Mouse (Mus musculus) MEL (cell line): ENCODE data around the gene Tbc1d9.

Source experiments
- CHD2 ChIP-seq: IDR thresholded peaks from 2 replicates; pipeline ENCODE4 v1.6.1; 2011; ENCODE audit warnings: low read length, improper control_type of control experiment
- CTCF ChIP-seq, 3 experiments: IDR thresholded peaks in 2 of 3; conservative IDR thresholded peaks in 1 of 3; 2 replicates each; pipeline ENCODE4 v1.5.1; 2011 to 2012; ENCODE audit warnings: low read length in 3 of 3, low read depth in 2 of 3, mild to moderate bottlenecking in 2 of 3, improper control_type of control experiment in 1 of 3, inconsistent platforms in 1 of 3, mixed read lengths in 1 of 3, moderate library complexity in 1 of 3; ENCODE audit not compliant: control insufficient read depth in 1 of 3, insufficient read depth in 1 of 3, poor library complexity in 1 of 3, severe bottlenecking in 1 of 3
- EP300 ChIP-seq, 2 experiments: IDR thresholded peaks; 2 replicates each; pipeline ENCODE4 v1.6.1; 2011; ENCODE audit warnings: improper control_type of control experiment in 2 of 2, low read length in 2 of 2, low read depth in 1 of 2, mild to moderate bottlenecking in 1 of 2
- GATA1 ChIP-seq: IDR thresholded peaks from 2 replicates; pipeline ENCODE4 v1.6.1; 2011; ENCODE audit warnings: low read depth, low read length, improper control_type of control experiment
- JUND ChIP-seq: IDR thresholded peaks from 2 replicates; pipeline ENCODE4 v1.6.1; 2011; ENCODE audit warnings: low read depth, mild to moderate bottlenecking, improper control_type of control experiment, low read length
- KAT2A ChIP-seq: conservative IDR thresholded peaks from 2 replicates; pipeline ENCODE4 v1.6.1; 2012; ENCODE audit warnings: low read depth, low read length, improper control_type of control experiment, inconsistent platforms
- MAFK ChIP-seq: IDR thresholded peaks from 2 replicates; pipeline ENCODE4 v1.6.1; 2011; ENCODE audit warnings: low read depth, mild to moderate bottlenecking, low read length, improper control_type of control experiment, borderline replicate concordance
- MAX ChIP-seq: IDR thresholded peaks from 2 replicates; pipeline ENCODE4 v1.6.1; 2011; ENCODE audit warnings: low read length, improper control_type of control experiment
- MXI1 ChIP-seq: IDR thresholded peaks from 2 replicates; pipeline ENCODE4 v1.6.1; 2011; ENCODE audit warnings: mild to moderate bottlenecking, low read depth, low read length, improper control_type of control experiment
- POLR2A ChIP-seq, 2 experiments: IDR thresholded peaks; 2 replicates each; pipeline ENCODE4 v1.6.1; 2011 to 2012; ENCODE audit warnings: low read length in 2 of 2, mild to moderate bottlenecking in 2 of 2, control low read depth in 1 of 2, improper control_type of control experiment in 1 of 2, low read depth in 1 of 2, moderate library complexity in 1 of 2; ENCODE audit not compliant: control insufficient read depth in 1 of 2, insufficient read depth in 1 of 2, poor library complexity in 1 of 2
- TAL1 ChIP-seq: IDR thresholded peaks from 2 replicates; pipeline ENCODE4 v1.6.1; 2012; ENCODE audit warnings: mild to moderate bottlenecking, inconsistent platforms, low read length, moderate library complexity, mixed read lengths
- TBP ChIP-seq: IDR thresholded peaks from 2 replicates; pipeline ENCODE4 v1.8.0; 2011; ENCODE audit warnings: low read depth, low read length, improper control_type of control experiment
- USF1 ChIP-seq: IDR thresholded peaks from 2 replicates; pipeline ENCODE4 v1.6.1; 2014; ENCODE audit warnings: low read depth, mild to moderate bottlenecking, inconsistent platforms, low read length, improper control_type of control experiment, moderate library complexity

- no peak for TF ChIP-seq POLR2A (IDR thresholded peaks at IDR 0.05; ENCODE audit: control insufficient read depth in 1 of 2, insufficient read depth in 1 of 2, low read depth in 1 of 2, low read length in 2 of 2, poor library complexity in 1 of 2)
- no peak for TF ChIP-seq CTCF (IDR thresholded peaks at IDR 0.05 in 2 of 3, conservative IDR thresholded peaks at IDR 0.05 in 1 of 3; ENCODE audit: control insufficient read depth in 1 of 3, insufficient read depth in 1 of 3, low read depth in 2 of 3, low read length in 3 of 3, poor library complexity in 1 of 3, severe bottlenecking in 1 of 3)
- no peak for TF ChIP-seq TBP
- no peak for TF ChIP-seq EP300 (IDR thresholded peaks at IDR 0.05; ENCODE audit: low read depth in 1 of 2, low read length in 2 of 2)
- TF ChIP-seq MAX, result no peak
- TF ChIP-seq CHD2, result no peak
- no peak for TF ChIP-seq USF1
- no peak for TF ChIP-seq GATA1
- no peak for TF ChIP-seq JUND
- TF ChIP-seq TAL1, result no peak
- TF ChIP-seq MXI1, result no peak
- TF ChIP-seq MAFK, result no peak
- TF ChIP-seq KAT2A, result no peak
These were observed 23.8 kb upstream of the Tbc1d9 start for GRCm38 (mm10) chr8:83141358-83141757.
